Mouse (Mus musculus): Measurements from ENCODE around the gene Tenm4. TPM values are rescaled to one million over a fixed set of nuclear protein-coding genes. Genes with fewer than 3 reads are reported as not detected.
A peak's percentile ranks its signal among the peaks of the same experiment; 100 is the strongest.
"Not testable (repeated sequence)": the region's sequence is repeated elsewhere in the genome, so short reads cannot be mapped to it uniquely, and the experiment has no call there.

Gene Tenm4
- total RNA-seq, 4 experiments from 2014 or later: 0.77 to 2.5 (median 2.0) TPM

DNA sequence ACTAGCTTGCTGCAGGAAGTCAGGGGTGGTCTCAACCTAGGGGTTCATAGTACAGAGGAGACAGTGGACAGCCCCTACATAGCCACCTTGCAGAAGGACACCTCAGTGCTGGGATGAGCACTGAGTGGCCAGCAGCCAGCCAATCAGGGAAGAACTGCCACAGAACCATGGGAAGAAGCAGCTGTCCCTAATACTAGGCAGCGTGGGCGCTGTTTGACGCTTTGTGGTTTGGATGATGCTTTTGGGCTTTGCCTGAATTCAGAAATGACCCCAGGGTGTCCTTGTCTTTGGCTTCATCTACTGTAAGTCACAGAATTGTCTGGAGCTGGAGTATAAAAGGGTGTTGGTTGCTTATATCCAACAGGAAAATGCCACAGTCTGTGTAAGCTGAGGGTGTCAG, 397.0 kb downstream of the Tenm4 start:
- no peak for DNase-seq (ENCODE audit: low spot score in 2 of 2)

DNA sequence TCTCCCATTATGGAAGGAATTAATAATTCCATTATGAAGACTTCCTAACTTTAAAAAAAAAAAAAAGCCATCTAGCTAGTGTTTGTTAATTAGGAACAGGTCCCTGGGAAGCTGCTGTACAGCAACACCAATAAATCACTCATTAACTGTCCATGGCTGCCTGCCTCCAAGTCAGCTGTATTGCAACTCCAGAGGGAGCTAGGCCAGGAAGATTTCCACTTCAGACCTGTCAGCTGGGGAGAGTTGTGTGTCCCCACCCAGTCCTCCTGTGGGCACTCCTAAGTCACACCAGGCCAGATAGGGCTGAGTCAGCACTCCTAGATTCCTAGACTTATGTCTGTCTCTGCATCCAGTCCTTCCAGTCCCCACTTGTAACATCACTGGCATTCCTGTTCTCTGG, 399.9 kb downstream of the Tenm4 start:
- no peak for DNase-seq (ENCODE audit: low spot score in 2 of 2)

DNA sequence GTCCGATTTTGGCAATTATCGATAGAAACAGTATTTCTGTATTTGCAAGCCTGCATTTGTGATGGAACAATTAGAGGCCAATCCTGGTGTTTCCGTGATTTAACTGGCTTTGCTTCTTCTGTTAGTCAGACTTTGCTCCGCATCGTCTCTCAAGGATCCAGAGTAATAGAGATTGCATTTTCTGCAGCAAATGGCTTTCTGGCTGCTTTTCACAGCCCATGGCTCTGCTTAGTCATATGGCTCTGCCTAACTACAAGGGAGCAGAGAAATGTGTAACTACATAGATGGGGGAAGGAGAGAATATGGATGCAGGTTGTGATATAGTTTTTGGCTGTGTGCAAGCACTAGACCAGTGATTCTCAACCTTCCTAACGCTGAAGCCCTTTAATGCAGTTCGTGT, 401.9 kb downstream of the Tenm4 start:
- no peak for DNase-seq (ENCODE audit: low spot score in 2 of 2)

DNA sequence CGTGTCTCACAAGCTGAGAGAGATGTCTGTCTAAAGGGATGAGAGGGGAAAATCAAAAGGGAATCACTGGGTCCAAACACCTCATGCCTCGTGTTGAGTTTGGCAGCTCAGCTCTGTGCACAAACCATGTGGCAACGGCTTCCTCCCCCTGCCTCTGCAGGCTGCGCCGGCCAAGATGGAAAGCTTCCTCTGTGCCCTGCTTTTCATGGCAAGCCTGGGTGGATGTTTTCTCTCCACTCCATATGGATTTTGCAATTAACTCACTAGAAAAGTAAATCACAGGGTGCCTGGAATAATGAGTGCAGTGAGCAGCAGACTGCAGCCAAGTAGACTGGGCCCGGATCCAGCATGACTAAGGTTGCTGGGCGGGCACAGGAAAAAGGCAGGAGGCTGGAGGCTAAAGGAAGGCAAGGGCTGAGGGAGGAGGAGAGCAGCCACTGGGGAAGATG, 404.2 kb downstream of the Tenm4 start:
- peak; percentile 23 to 34 for DNase-seq (ENCODE audit: low spot score in 2 of 2)

DNA sequence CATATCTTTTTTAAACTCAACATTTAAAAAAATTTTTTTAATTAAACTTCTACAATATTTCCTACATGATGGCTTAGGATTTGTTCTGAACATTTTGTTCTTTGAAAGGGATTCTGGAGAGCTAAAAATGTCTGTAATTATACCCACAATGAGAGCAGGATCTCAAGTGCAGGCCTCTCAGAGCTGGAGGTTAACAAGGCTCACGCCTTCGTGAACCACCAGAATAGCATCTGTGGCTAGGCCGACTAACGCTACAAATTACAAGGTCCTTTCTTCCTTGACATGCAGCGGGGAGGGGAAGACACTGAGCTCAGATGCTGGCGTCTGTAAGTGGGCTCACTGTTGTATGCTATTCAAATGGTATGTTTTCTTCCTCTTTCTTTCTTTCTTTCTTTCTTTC, 411.7 kb downstream of the Tenm4 start:
- no peak for DNase-seq (ENCODE audit: low spot score in 2 of 2)

DNA sequence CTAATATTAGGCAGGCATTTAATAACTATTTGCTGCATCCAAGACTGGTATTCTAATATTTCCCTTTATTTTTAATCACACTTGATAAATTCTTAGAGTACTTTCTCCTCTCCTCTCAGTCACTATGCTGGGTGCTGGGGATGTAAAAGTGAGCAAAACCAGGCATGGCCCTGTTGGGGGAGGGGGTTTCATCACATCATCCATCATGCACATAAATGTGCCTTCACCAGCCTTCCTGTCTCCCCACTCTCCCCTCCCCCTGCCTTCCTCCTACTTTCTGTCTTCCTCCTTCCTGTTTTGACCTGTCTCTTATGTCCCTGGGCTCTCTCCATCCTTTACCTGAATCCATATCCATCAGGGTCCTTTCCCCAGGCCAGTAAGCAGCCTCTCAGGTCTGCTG, 416.4 kb downstream of the Tenm4 start:
- DNase-seq (ENCODE audit: low spot score in 2 of 2): no peak

DNA sequence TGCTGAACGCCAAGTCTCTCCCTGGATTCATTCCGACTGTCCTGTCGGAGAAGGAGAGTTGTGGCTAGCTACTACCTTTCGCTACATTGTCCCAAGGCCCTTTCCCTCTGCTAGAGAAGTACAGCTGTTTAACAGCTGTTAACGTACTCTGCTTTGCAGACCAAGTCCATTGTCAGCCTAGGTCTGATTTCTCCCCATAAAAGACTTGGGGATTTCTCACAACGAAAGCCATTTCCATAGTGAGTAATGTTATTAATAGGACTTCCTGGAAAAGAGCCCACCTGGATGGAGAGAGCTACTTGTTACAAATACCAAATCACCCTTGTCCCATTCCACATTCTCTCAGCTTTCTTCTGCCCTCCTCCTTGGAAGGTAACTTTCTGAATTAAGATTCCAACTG, 417.5 kb downstream of the Tenm4 start:
- DNase-seq (ENCODE audit: low spot score in 2 of 2): no peak

DNA sequence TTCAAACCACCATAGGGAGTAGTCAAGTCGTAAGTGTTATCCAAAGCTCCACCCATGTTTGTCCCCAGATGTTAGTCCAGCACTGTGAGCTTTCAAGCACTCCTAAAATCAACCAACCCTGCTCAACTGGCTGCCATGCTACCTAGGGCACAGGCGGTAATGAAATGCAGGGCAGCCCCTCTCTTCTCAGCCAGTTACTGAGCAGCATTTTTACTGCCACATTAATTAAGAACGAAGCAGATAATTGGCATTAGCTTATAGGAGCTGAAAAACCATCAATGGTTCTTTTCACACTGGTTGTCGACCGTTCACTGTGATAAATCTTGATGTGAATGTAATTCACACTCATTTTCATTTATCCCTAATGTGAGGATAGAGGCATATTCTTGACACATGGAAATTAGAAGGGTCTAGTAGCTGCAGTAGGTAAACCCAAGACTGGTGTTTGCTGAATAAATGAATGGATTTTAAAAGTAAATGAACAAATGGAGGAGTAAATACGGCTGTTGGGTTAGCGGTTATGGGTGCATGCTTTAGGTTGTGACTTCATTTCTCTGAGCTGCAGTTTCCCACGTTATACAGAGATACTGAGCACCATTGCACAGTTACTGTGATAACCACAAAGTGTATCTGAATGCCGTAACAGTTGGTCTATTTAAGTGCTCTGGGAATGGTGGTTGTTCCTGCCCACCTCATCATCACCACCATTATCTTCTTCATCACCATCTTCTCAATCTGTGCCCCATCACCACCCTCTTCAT, 424.7 kb downstream of the Tenm4 start:
- no peak for DNase-seq (ENCODE audit: low spot score in 2 of 2)

DNA sequence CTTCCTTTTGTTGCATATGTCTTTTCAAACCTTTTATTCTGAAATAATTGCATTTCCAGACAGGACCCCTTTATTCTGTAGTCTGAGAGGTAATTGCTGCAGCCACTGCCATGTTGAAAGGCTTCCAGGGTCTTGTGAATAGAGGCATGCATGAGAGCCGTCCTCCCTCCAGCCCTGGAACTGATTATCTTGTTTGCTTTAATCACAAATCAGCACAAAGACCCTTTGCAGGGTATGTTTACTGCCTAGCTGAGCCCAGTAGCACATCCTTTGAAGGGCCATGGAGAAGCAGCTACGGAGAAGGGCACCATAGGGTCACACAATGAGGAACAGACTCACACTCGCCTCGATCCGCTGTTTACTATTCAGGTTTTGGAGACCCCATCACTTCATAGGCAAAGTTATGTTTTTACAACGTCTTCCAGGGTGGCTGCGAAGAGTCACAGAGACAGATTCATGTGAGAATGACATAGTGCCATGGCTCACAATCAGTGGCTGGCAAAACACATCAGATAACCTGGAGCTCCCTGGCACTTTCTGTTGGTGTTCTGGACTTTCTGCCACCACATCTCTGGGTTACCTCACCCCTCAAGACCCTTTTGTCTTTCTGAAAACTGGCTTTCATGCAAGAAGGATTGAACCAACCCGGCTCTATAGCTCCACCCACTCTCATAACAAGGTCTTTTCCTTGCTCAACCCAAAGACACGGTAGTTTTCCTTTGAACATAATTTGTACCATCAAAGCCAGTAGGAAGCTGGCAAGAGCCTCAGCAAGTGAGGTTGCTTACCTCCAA, 425.6 kb downstream of the Tenm4 start:
- no peak for DNase-seq (ENCODE audit: low spot score in 2 of 2)

DNA sequence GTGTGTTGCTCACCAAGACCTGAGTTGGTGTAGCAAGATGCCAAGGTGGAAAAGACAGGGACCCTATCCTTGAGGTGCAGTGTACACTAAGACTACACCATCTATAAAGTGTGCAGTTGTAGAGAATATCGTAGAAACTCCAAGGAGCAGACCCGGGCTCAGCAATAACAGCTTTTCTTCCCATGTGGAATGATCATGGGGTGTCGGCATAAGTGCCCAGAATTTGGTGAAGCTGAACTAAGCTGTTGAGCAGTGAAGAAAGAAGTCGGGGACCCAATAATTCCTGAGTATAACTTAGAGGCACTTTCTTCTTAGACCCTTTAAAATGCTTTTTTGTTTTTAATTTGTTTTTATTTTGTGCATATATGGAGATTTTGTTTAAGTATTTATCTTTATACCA, 426.8 kb downstream of the Tenm4 start:
- DNase-seq (ENCODE audit: low spot score in 2 of 2): no peak

DNA sequence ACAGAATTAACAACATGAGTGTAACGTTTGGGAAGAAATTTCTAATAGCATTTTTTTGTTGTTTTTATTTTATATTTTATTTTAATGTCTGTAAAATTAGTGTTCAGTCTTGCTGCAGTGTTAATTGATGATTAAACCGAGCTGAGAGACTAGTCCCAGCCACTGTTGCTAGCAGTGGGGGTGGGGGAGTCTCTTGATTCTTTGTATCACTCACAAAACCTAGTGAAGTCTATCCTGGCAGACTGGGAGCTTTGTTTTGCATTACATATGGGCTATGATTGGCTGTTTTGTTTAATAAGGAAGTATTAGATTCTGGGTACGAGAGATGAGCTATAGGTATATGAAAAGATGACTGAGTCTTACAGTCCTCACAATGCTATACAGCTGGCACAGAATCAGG, 428.0 kb downstream of the Tenm4 start:
- DNase-seq (ENCODE audit: low spot score in 2 of 2): no peak

DNA sequence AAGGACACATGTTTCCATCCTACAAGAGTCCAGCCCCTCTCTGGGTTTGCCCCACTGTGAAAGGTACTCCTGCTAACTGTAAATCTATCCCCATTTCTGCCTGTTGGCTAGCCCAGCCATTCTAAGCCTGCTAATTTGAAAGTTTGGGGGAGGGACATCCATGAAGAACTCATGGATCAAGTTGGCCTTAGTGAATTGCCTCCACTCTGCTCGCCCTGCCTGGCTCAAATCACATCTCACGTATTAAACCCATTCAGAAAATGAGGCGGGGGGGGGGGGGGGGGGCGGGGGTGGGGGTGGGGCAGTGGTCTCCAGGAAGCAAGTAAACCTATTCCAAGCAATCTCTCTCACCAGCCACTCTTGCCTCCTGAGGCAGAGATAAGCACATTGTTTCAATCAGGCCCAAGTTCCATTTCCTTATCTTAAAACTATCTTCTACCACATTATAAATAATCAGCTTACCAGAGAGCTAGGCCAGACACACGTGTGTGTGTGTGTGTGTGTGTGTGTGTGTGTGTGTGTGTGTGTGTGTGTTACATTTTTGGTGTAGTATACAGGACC, 429.4 kb downstream of the Tenm4 start:
- no peak for DNase-seq (ENCODE audit: low spot score in 2 of 2)

DNA sequence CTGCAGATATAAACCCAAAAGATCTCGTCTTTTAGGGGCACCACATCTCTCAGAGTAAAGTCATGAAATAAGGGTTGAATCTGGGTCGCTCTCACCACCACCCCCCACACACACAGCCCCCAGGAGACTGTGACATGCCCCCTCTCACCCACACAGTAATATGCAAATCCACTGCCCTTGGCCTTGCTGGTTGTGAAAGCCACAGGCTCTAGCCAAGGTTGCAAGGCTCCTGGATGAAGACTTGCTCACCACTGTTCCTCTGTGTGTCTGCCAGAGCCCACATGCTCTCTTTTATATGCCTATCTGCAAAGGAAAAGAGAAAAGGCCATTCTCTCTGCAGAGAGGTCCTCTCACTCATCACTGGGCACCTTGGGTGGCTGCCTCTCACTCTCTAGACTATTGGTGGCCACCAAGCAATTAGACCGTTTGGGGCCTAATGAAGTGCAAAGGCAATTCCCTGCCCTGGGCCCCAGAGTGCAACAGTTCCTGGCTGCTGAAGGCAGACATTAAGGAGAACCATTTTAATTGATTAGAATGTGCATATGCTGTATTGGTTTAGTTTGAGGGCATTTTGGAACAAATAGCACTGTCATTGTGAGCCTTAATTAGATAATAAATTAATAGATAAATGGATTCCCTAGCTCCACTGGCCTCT, 433.2 kb downstream of the Tenm4 start:
- DNase-seq (ENCODE audit: low spot score in 2 of 2): no peak

DNA sequence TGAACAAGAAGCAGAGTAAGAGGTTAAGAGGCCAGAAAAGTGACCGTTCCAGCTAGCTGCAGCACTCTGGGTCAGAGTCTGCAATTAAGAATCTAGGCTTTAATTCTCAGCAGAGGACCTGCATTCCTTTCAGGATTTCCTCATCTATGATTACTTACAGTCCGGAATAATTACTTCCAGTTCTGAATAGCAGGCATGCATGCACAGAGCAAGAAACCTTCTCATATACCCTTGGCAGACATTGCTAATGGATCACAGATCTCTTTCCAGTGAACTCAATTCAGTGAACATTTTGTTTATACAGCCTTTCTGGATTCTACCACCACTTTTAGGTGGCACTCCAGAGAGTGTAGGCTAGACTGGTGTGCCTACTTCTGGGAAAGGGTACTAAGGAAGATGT, 434.3 kb downstream of the Tenm4 start:
- DNase-seq (ENCODE audit: low spot score in 2 of 2): no peak

DNA sequence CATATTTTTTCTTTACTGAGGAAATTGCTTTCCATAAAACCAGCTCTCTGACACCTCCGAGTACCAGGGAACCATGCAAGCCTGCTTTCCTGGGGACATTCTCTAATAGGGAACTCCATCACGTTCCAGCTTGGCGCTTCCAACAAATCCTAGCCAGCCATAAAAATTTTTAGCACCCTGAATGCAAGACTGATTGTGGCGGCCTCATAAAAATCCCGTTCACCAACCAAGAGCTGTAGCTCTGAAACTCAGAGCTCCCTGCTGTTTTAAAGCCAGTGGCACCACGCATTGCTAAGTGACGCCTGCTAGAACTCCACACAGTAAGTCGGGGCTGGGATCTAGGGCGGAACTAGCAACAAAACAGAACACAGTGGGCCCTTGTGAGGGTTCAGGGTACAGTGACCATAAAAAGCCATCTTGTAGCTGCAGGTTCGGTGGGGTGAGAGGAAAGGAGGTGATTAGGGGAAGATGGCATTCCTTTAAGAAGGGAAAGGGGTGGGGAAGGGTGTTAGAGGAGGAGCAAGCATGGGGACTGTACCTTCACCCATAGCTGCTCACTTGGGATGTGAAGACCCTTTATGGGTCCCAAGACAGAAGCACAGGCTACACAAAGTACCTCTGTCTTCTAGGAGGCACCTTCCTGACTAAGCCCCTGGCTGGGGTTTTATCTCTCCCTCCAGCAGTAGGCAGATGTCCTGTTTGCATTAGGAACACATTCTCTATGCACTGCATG, 439.0 kb downstream of the Tenm4 start:
- no peak for DNase-seq (ENCODE audit: low spot score in 2 of 2)

DNA sequence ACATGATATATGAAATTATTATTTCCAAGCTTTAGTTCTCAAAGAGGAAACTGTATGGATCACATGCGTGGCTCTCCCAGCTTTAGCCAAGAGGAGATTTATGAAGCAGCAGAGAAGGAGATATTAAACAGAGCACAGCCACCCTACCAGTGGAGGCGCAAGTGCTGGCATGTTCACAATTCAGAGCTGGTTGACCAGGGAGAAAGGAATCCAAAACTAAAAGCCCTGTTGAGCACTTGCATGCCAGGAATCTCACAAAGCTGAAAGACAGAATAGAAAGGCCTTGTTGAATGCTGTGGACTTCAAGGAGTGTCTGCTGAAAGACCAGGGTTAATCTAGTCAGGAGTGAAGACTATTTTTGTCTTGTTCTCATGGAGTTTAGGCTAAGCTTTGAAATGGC, 446.3 kb downstream of the Tenm4 start:
- no peak for DNase-seq (ENCODE audit: low spot score in 2 of 2)

DNA sequence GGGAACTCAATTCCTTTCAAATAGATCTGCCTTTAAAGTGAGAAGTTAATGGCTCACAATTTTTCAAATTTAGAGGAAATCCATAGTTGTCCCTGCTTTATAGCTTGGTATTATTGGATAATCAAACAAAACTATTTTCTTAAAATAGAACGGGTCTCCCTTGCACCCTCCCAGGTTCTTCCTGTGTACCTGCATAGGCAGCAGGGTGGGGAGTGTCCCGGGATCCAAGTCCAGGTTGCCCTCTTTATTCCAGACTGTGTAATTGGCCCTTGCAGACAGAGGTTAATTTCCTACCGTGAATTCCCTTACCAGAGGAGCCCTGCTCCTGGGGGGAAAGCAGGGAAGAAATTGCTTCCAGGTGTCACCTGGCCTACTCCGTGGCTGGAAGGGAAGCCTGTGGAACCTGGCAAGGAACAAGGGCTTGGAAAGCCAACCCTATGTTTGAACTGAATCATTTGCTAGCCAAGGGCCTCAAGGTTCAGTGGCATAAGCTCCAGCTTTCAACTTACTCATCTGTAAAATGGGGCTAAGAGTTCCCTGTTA, 449.0 kb downstream of the Tenm4 start:
- DNase-seq (ENCODE audit: low spot score in 2 of 2): no peak

DNA sequence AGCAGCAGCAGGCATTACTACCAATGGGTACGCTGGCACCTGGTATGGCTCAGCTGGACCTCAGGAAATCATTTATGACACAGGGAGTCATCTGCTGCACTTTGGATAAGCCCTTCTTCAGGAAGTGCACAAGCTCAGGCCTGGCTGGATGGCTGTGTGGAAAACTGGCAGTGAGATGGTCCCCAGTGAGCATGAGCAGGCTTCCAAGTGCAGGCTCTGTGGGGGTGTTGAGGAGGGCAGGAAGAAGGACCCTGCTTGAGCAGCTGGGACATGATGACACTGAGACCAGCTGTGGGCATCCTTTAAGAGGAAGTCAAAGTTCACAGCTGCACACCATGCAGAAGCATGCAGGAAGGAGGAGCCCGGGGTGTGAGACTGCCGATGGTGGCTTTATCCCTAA, 455.3 kb downstream of the Tenm4 start:
- DNase-seq (ENCODE audit: low spot score in 2 of 2): no peak

DNA sequence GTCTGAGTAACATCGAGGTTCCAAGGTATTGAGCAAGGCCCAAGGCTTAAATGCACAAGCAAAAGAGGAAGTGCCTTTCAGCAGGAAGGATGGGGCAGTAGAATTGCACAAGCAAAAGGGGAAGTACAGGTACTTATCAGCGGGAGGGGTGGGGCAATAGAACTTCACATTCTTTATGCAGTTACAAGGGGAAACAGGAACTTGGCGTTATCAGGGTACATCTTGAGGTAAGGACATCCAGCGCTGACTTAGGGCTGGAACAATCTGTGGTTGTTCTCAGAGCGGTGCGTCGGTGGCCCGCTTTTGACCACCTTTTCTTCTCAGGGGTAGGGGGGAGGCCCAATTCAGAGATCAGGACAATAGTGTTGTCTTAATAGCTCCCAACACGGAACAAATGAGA, 459.5 kb downstream of the Tenm4 start:
- not testable (repeated sequence) for DNase-seq (ENCODE audit: low spot score in 2 of 2)

DNA sequence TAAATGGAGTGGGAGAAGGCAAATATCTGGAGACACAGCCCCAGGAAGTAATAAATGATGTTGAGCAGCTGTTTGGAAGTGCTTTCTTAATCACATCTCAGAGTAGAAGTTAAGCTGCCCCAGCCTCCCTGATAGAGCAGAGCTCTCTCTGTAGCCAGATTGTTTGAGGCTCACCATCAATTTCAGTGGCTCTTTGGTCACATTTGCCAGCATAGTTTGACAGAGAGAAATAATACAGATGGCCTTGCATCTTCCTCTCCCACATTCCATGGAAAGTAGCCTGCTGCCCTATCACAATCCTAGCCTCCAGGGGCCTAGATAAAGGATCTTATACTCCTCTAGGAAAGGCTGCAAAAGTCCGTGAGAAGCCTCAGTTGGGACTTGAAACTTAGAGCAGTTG, 462.0 kb downstream of the Tenm4 start:
- DNase-seq (ENCODE audit: low spot score in 2 of 2): no peak

DNA sequence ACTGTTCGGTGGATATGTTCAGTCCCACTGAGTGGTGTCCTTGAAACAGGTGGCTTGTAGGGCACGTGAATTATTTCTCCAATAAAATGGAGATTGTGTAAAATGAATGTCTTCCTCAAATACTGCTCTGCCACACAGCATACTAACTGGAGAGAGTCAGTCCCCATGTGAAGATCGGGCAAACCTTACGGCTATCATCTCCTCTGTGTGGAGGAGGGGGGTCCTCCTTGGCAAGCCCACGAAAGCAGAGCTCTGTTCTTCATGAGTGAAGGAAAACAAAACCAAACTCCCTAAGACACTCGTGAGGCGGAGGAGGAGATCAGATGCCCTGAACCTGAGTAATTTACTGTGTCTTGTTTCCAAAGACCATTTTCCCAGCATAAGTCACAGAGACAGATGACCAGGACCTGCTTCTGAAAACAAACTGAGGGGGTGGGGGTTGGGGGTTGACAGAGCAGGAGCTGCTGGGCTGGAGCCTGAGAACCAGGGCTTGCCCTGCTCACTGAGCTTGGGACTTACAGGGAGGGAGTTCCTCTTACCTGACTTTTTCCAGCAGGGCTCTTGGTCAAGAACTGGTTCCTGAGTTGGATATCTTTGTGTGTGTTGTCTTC, 464.9 kb downstream of the Tenm4 start:
- no peak for DNase-seq (ENCODE audit: low spot score in 2 of 2)

Data from gastrocnemius, adult 8-10 months (tissue).